Mouse (Mus musculus) midbrain, embryonic 10.5 days (tissue): Measurements from ENCODE around the gene Adk. TPM values are rescaled to one million over a fixed set of nuclear protein-coding genes. Genes with fewer than 3 reads are reported as not detected.

ENCODE experiments used
- DNase-seq: peaks from one replicate; pipeline ENCODE4 v3.0.0-alpha.2; 2017; ENCODE audit warnings: low spot score
- H3K27ac ChIP-seq: fragments of 300-500 bp; sonication (generic); replicated peaks from 2 replicates; pipeline ENCODE4 v1.5.1; 2016; ENCODE audit warnings: mild to moderate bottlenecking
- H3K27me3 ChIP-seq: fragments of 300-500 bp; sonication (generic); 2 replicates; pipeline ENCODE4 v1.6.1; 2016; ENCODE audit warnings: low read depth, mild to moderate bottlenecking; ENCODE audit not compliant: poor library complexity, severe bottlenecking
- H3K36me3 ChIP-seq: fragments of 300-500 bp; sonication (generic); 2 replicates; pipeline ENCODE4 v1.6.1; 2016; ENCODE audit warnings: mild to moderate bottlenecking, moderate library complexity
- H3K4me1 ChIP-seq: fragments of 300-500 bp; sonication (generic); 2 replicates; pipeline ENCODE4 v1.6.1; 2016
- H3K4me3 ChIP-seq: fragments of 300-500 bp; sonication (generic); 2 replicates; pipeline ENCODE4 v1.5.1; 2016; ENCODE audit warnings: mild to moderate bottlenecking, moderate library complexity
- H3K9me3 ChIP-seq: fragments of 300-500 bp; sonication (generic); replicated peaks from 2 replicates; pipeline ENCODE4 v1.6.1; 2016; ENCODE audit warnings: mild to moderate bottlenecking
- WGBS: fragments of 180-500 bp; shearing (Covaris S2); methylation state at CpG from one replicate; pipeline ENCODE4 v1.1.7; 2016; 5-methylcytosine and 5-hydroxymethylcytosine counted together
- polyA plus RNA-seq: library from polyadenylated mRNA; unstranded; fragments of >200 nt; fragmentation: Nextera tagmentation; extraction: Ambion mirVana; gene quantifications from 2 replicates; pipeline ENCODE4 v1.2.1, GENCODE M21; 2016

Adk gene
- 122 and 153 TPM in 2 replicates for polyA plus RNA-seq

DNA sequence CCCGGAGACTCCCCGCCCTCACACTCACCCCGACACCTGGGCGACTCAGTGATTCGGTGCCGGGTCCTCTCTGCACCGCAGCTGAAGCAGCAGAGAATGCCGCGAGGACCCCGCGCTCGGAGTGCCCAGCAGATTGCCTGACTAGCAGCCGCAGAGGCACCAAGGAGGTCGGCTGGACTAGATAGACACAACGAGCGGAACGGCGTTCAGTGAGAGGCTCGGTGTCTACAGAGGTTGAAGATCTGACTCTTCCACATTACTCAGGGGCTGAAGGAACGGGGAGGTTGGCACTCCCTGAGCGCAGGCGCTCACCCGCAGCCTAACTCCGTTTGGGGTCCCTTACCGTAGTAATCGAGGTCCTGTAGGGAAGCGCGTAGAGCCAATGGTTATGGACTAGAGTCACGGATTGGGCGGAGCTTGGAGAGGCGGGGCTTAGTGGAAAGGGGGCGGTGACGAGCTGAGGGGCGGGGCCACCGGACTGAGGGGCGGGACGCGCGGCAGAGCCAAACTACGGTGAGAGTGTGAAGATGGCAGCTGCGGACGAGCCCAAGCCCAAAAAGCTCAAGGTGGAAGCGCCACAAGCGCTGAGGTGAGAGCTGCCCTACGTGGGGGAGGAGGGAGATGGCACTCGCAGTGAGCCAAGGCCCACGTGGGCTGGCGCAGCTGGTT is at the start of gene Adk, which contains the start of gene Ap3m1:
Gene Adk (plus strand): TSS at position 463 of the 669 bp plus-strand sequence.
Gene Ap3m1 (minus strand): TSS at position 397 of the 669 bp plus-strand sequence.
- peaks cover 3% of the 10 kb centered on the region; the same call in 1 of the 2 replicates for H3K36me3 ChIP-seq
- peak; percentile 96 for DNase-seq
- no peaks in the 10 kb centered on the region for H3K27me3 ChIP-seq
- peak within 1 kb of the TSS; percentile 98 for H3K27ac ChIP-seq
- H3K9me3 ChIP-seq = no peaks in the 10 kb centered on the region
- WGBS = under 1% methylated on average over 48 of the region's 48 CpGs
- peak within 1 kb of the TSS; percentile 86 for H3K4me3 ChIP-seq
- peaks cover 20% of the 10 kb centered on the region for H3K4me1 ChIP-seq

DNA sequence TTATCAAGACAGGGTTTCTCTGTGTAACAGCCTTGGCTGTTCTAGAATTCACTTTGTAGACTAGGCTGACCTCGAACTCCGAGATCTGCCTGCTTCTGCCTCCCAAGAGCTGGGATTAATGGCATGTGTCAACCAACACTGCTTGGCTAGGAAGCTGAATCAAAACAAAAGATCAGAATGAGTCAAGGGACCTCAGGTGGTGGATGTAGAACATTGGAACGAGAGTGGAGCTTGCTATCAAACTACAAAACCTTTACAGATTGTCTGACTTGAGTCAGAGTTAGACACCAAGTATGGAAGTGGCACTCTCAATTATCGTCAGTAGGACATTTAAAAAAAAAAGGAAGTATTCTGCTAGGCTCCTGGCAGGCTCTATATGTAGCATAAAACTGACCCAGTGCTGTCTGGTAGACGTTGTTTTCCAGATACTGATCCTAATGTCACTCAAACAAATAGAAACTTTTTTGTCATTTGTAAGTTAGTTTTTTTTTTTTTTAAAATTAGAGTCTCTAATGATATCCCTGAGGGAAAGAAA is 38.5 kb upstream of the Adk start:
- no peaks in the 10 kb centered on the region for H3K4me1 ChIP-seq
- no peak overlapping the region for H3K27ac ChIP-seq
- H3K36me3 ChIP-seq = peaks cover 30% of the 10 kb centered on the region
- 91% methylated on average over 5 of the region's 5 CpGs for WGBS
- no peaks in the 10 kb centered on the region for H3K9me3 ChIP-seq
- DNase-seq = no peak
- no peak overlapping the region for H3K4me3 ChIP-seq
- H3K27me3 ChIP-seq = no peaks in the 10 kb centered on the region

DNA sequence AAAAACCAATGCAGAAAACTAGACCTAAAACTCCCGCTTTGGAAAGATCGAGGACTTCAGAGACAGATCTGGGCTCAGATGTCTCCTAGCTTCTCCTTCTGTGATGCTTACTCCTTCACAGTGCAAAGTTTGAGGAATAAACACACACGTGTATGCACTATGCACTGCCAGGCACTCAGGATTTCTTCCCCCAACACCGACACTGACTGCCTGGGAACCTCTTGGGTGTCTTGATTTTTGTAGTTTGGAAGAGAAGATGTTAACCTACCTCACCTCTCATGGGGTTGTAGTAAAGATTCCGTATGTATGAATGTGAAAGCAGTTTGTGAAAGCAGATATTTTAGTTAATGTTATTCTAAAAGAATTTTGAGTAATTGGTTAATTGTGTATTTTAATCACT is 34.5 kb upstream of the Adk start:
- no peak for DNase-seq
- Histone ChIP-seq H3K4me1 (no peaks in the 10 kb centered on the region), H3K27ac (no peak overlapping the region), H3K36me3 (peaks cover 47% of the 10 kb centered on the region), H3K4me3 (no peak overlapping the region), H3K27me3 (no peaks in the 10 kb centered on the region), H3K9me3 (no peaks in the 10 kb centered on the region)
- 91% methylated on average over 5 of the region's 5 CpGs for WGBS

- DNase-seq = no peak
- Histone ChIP-seq H3K27me3 (no peaks in the 10 kb centered on the region), H3K36me3 (peaks cover 49% of the 10 kb centered on the region), H3K4me3 (no peak overlapping the region), H3K9me3 (no peaks in the 10 kb centered on the region), H3K4me1 (no peaks in the 10 kb centered on the region), H3K27ac (no peak overlapping the region)
- 54% methylated on average over 3 of the region's 3 CpGs for WGBS
Measured at GRCm38 (mm10) chr14:21018977-21019376, 33.4 kb upstream of the Adk start.

DNA sequence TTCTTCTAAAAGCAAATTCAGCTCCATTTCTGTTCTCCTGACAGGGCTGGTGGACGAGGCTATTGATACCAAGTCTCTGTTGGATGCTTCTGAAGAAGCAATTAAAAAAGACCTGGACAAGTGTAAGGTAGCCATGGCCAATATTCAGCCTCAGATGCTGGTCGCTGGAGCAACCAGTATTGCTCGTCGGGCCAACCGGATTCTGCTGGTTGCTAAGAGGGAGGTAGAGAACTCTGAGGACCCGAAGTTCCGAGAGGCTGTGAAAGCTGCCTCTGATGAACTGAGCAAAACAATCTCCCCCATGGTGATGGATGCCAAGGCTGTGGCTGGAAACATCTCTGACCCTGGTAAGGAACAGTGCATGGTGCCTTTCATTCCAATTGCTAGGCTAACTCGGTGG is 31.9 kb upstream of the Adk start:
- Histone ChIP-seq H3K9me3 (no peaks in the 10 kb centered on the region), H3K4me1 (no peaks in the 10 kb centered on the region), H3K27ac (no peak overlapping the region), H3K27me3 (no peaks in the 10 kb centered on the region), H3K36me3 (peaks cover 61% of the 10 kb centered on the region), H3K4me3 (no peak overlapping the region)
- no peak for DNase-seq
- WGBS = 95% methylated on average over 8 of the region's 8 CpGs

GRCm38 (mm10) chr14:21027542-21027941 is 24.8 kb upstream of the Adk start:
- DNase-seq = no peak
- Histone ChIP-seq H3K4me3 (no peak overlapping the region), H3K36me3 (peaks cover 79% of the 10 kb centered on the region), H3K4me1 (0 out of 2 replicates have a peak, but pooled peaks cover 2% of the 10 kb centered on the region), H3K9me3 (no peaks in the 10 kb centered on the region), H3K27ac (no peak overlapping the region), H3K27me3 (no peaks in the 10 kb centered on the region)

DNA sequence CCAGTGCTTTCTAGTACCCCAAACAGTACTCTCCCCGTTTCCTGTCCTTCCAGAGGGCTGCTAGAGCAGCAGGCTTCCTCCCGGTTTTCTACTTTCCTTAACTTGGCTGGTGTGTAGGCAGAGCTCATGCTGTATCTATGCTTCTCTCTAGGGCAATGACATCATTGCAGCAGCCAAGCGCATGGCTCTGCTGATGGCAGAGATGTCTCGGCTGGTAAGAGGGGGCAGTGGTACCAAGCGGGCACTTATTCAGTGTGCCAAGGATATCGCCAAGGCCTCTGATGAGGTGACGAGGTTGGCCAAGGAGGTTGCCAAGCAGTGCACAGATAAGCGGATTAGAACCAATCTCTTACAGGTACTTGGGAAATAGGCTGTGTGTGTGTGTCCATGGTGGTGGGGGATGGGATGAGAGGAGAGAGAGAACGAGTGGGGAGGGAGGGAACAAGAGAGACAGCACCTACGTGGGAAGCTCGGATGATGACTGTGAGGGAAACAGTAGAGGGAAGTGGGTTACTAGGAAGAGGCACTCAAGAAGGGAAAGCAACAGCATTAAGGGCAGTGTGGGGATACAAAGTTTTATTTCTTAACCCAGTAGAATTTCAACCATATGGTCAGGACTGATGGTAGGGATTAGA is 23.2 kb upstream of the Adk start:
- Histone ChIP-seq H3K4me1 (0 out of 2 replicates have a peak, but pooled peaks cover 2% of the 10 kb centered on the region), H3K9me3 (no peaks in the 10 kb centered on the region), H3K4me3 (no peak overlapping the region), H3K36me3 (peaks cover 88% of the 10 kb centered on the region), H3K27ac (no peak overlapping the region), H3K27me3 (no peaks in the 10 kb centered on the region)
- WGBS = 92% methylated on average over 11 of the region's 11 CpGs
- no peak for DNase-seq

DNA sequence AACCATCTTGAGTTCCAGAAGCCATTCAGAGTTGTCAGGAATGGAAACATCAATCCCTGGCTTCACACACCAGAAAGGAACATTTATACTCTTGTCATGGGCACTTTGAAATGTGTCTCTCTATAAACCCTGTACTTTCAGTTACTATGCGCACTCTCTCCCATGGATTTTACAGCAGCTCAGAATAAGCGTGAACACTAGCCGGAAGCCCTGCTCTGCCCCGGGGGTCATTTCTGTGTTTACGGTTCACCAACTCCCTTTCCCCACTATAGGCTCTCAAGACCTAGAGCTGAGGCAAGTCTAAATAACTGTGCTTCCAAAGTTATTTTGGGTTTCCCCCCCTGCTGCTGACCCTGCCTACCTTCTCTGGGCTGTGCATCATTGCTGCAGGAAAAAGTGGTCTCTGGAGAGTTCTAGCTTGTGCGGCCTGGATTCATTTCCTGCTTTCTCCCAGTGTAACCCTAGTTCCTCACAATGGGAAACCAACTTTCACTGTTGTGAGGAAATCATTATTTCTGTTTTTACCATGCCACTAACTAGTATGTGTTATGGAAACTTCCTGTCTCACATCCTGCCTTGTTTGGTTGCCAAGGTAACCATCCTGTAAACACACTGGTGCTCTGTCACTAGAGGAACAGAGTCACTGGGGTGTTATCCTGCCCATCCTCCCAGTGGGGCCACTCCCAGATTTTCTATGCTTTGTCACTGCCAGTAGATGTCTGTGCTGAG is 20.4 kb upstream of the Adk start:
- no peak for DNase-seq
- Histone ChIP-seq H3K36me3 (peaks cover 88% of the 10 kb centered on the region), H3K4me1 (0 out of 2 replicates have a peak, but pooled peaks cover 2% of the 10 kb centered on the region), H3K27me3 (no peaks in the 10 kb centered on the region), H3K9me3 (no peaks in the 10 kb centered on the region), H3K4me3 (no peak overlapping the region), H3K27ac (no peak overlapping the region)
- WGBS = 79% methylated on average over 6 of the region's 6 CpGs

DNA sequence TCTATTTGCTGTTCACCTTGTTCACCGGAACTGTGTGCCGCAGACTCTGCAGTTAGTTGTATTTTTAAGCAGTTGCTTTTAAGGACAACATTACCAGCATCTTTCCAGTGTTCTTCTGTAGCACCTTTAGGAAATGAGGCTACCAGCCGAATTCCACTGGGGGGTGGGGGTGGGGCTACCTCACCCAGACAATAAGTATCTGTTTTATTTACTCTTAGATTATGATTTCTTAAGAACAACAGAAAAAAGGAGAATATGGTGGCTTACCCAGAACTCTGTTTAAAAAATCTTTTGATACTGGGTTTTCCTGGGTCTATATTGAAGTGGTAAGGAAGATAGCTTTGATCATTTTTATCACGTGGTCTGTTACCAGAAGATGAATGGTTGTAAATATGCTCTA is 18.1 kb upstream of the Adk start:
- H3K9me3 ChIP-seq = no peaks in the 10 kb centered on the region
- no peak for DNase-seq
- H3K27me3 ChIP-seq = no peaks in the 10 kb centered on the region
- WGBS = 95% methylated on average over 4 of the region's 4 CpGs
- H3K4me1 ChIP-seq = 0 out of 2 replicates have a peak, but pooled peaks cover 2% of the 10 kb centered on the region
- H3K36me3 ChIP-seq = peaks cover 88% of the 10 kb centered on the region
- no peak overlapping the region for H3K4me3 ChIP-seq
- no peak overlapping the region for H3K27ac ChIP-seq

GRCm38 (mm10) chr14:21034791-21035190 is 17.6 kb upstream of the Adk start:
- Histone ChIP-seq H3K27ac (no peak overlapping the region), H3K9me3 (no peaks in the 10 kb centered on the region), H3K4me3 (no peak overlapping the region), H3K27me3 (no peaks in the 10 kb centered on the region), H3K36me3 (peaks cover 88% of the 10 kb centered on the region), H3K4me1 (0 out of 2 replicates have a peak, but pooled peaks cover 2% of the 10 kb centered on the region)
- WGBS = 93% methylated on average over 3 of the region's 3 CpGs
- no peak for DNase-seq

DNA sequence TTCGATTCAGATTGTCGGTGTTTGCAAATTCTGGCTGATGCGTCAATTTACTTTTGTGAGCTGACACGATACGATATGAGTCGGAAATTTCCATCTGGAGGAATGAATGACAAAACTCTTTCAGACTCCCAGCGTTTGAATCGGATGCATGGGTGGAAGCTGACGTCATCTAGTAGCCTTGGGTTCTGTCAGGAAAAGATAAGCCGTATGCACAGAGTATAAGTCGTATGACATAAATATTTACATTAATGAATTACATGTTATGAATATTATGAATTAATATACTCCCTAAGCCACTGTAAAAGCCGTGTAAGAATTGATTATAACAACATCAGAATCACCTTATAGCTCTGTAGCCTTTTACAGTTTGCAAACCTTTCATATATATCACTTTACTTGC is 13.3 kb upstream of the Adk start:
- H3K36me3 ChIP-seq = peaks cover 67% of the 10 kb centered on the region
- no peaks in the 10 kb centered on the region for H3K27me3 ChIP-seq
- no peak overlapping the region for H3K27ac ChIP-seq
- H3K9me3 ChIP-seq = no peaks in the 10 kb centered on the region
- H3K4me1 ChIP-seq = no peaks in the 10 kb centered on the region
- no peak overlapping the region for H3K4me3 ChIP-seq
- 95% methylated on average over 12 of the region's 12 CpGs for WGBS
- DNase-seq = no peak

GRCm38 (mm10) chr14:21039623-21040022 is 12.8 kb upstream of the Adk start:
- WGBS = 84% methylated on average over 4 of the region's 4 CpGs
- no peak for DNase-seq
- Histone ChIP-seq H3K9me3 (no peaks in the 10 kb centered on the region), H3K27me3 (no peaks in the 10 kb centered on the region), H3K27ac (no peak overlapping the region), H3K4me3 (no peak overlapping the region), H3K4me1 (no peaks in the 10 kb centered on the region), H3K36me3 (peaks cover 64% of the 10 kb centered on the region)
